Mouse (Mus musculus) bone marrow macrophage, adult 2 months (primary cell): Measurements from ENCODE around the gene Wbp4.

Experiments
- CTCF ChIP-seq: IDR thresholded peaks from 2 replicates; pipeline ENCODE4 v1.5.1; 2012; ENCODE audit warnings: low read depth, mild to moderate bottlenecking, low read length, moderate library complexity
- POLR2A ChIP-seq: IDR thresholded peaks from 2 replicates; pipeline ENCODE4 v1.6.1; 2012; ENCODE audit warnings: mild to moderate bottlenecking, low read depth, low read length, borderline replicate concordance

DNA sequence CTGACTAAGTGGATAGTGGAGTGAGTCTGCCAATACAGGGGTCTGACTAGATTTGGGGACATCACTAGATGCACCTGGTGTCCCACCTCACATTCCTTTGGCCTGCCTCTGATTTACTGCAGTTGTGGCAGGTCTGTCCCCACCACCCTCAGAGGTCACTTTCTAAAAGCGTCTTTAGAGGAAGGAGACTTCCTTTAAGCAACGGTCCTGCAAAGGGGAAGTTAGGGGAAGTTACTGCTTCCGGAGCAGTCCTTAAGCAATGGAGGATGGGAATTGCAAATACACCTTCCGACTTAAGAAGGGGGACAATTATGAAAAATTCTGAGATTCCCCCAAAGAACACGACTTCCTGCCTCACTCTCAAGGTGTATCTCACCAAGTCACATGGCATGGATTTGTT is 39.9 kb downstream of the Wbp4 start:
- no peak for TF ChIP-seq CTCF
- TF ChIP-seq POLR2A, result no peak
